ENCODE assay signal across 16 mouse cellular contexts in genomic region chr11:93733568-93734185, GRCm38 (mm10).
DNase-seq lines count a peak whose midpoint lies in the region; ATAC-seq and TF ChIP-seq lines count a peak whose summit lies in the region.
"Had no signal": no experiment of that assay in that cellular context is flagged by ENCODE, and none has a peak within 500 bp of the region (broad histone marks: within the 10 kb centered on the region; RNA-seq: fewer than 3 reads in every experiment).

No protein-coding gene starts in this region.

- H3K9ac ChIP-seq in heart, embryonic 14.5 days (ENCODE audit: low read length) = no peak overlapping the region
- no peak overlapping the region for H3K9ac ChIP-seq in liver, embryonic 15.5 days
- H3K9ac ChIP-seq in liver, embryonic 12.5 days = no peak overlapping the region
- H3K9ac ChIP-seq in limb, embryonic 13.5 days = no peak overlapping the region
- H3K9ac ChIP-seq: forebrain, embryonic 12.5 days; limb, embryonic 15.5 days had no signal

- whole genome bisulfite sequencing in heart, embryonic 14.5 days = 51% methylated on average over 11 of the region's 11 CpGs
- WGBS in liver, embryonic 15.5 days (ENCODE audit: insufficient replicate concordance) = 43% methylated on average over 11 of the region's 11 CpGs
- WGBS in liver, embryonic 12.5 days (ENCODE audit: insufficient replicate concordance) = 53% methylated on average over 11 of the region's 11 CpGs
- WGBS in limb, embryonic 13.5 days = 45% methylated on average over 11 of the region's 11 CpGs

- TF ChIP-seq CTCF in bone marrow macrophage, adult 2 months (IDR thresholded peaks at IDR 0.05; ENCODE audit: low read depth, low read length) = no peak

- H3K27me3 ChIP-seq in heart, embryonic 14.5 days (ENCODE audit: control insufficient read depth, insufficient read depth, low read length) = no peaks in the 10 kb centered on the region
- no peaks in the 10 kb centered on the region for H3K27me3 ChIP-seq in liver, embryonic 15.5 days
- H3K27me3 ChIP-seq in liver, embryonic 12.5 days (replicated peaks) = no peaks in the 10 kb centered on the region
- no peaks in the 10 kb centered on the region for H3K27me3 ChIP-seq in limb, embryonic 13.5 days
- H3K27me3 ChIP-seq: forebrain, embryonic 12.5 days; limb, embryonic 15.5 days had no signal

- no peaks in the 10 kb centered on the region for H3K9me3 ChIP-seq in heart, embryonic 14.5 days (ENCODE audit: control insufficient read depth, low read length)
- no peaks in the 10 kb centered on the region for H3K9me3 ChIP-seq in liver, embryonic 15.5 days (replicated peaks)
- no peaks in the 10 kb centered on the region for H3K9me3 ChIP-seq in liver, embryonic 12.5 days (replicated peaks)
- no peaks in the 10 kb centered on the region for H3K9me3 ChIP-seq in limb, embryonic 13.5 days
- H3K9me3 ChIP-seq: forebrain, embryonic 12.5 days; limb, embryonic 15.5 days had no signal

- no peak for TF ChIP-seq POLR2A in bone marrow macrophage, adult 2 months (IDR thresholded peaks at IDR 0.05; ENCODE audit: borderline replicate concordance, low read depth, low read length)

- H3K36me3 ChIP-seq in heart, embryonic 14.5 days (ENCODE audit: control insufficient read depth, insufficient read depth, low read length) = no peaks in the 10 kb centered on the region
- no peaks in the 10 kb centered on the region for H3K36me3 ChIP-seq in liver, embryonic 15.5 days (replicated peaks)
- H3K36me3 ChIP-seq in liver, embryonic 12.5 days = no peaks in the 10 kb centered on the region
- H3K36me3 ChIP-seq in limb, embryonic 13.5 days = no peaks in the 10 kb centered on the region
- H3K36me3 ChIP-seq: forebrain, embryonic 12.5 days; limb, embryonic 15.5 days had no signal

- H3K4me1 ChIP-seq in heart, embryonic 14.5 days (ENCODE audit: control insufficient read depth in 2 of 2, insufficient read depth in 2 of 2, low read length in 2 of 2) = no peaks in the 10 kb centered on the region
- H3K4me1 ChIP-seq in liver, embryonic 15.5 days (replicated peaks) = no peaks in the 10 kb centered on the region
- no peaks in the 10 kb centered on the region for H3K4me1 ChIP-seq in liver, embryonic 12.5 days
- H3K4me1 ChIP-seq in bone marrow macrophage, adult 2 months (ENCODE audit: control insufficient read depth, insufficient read depth, low read length) = peaks cover 5% of the 10 kb centered on the region
- 0 out of 2 replicates have a peak, but pooled peaks cover 3% of the 10 kb centered on the region for H3K4me1 ChIP-seq in limb, embryonic 13.5 days
- H3K4me1 ChIP-seq: limb, embryonic 15.5 days had no signal

- peak overlapping the region; percentile 23 for H3K4me2 ChIP-seq in heart, embryonic 14.5 days (ENCODE audit: low read length)
- peak overlapping the region; percentile 23; the same call in 1 of the 2 replicates for H3K4me2 ChIP-seq in liver, embryonic 15.5 days
- no peak overlapping the region for H3K4me2 ChIP-seq in liver, embryonic 12.5 days
- peak overlapping the region; percentile 41 for H3K4me2 ChIP-seq in limb, embryonic 13.5 days (replicated peaks)
- H3K4me2 ChIP-seq: forebrain, embryonic 12.5 days; limb, embryonic 15.5 days had no signal

- ATAC-seq in heart, embryonic 14.5 days (ENCODE audit: insufficient number of reproducible peaks, insufficient read depth, low FRiP score, low read depth) = no peak
- no peak for ATAC-seq in liver, embryonic 15.5 days (ENCODE audit: insufficient read depth)
- ATAC-seq in liver, embryonic 12.5 days = no peak
- ATAC-seq in limb, embryonic 13.5 days (ENCODE audit: low FRiP score, low read depth) = no peak
- ATAC-seq: intestine, postnatal 0 days had no signal

- DNase-seq in heart, adult 8-10 months (ENCODE audit: low spot score) = no peak
- no peak for DNase-seq in frontal cortex, adult 2 months (ENCODE audit: extremely low spot score in 1 of 2, low spot score in 1 of 2)
- no peak for DNase-seq in thymus, postnatal 25 days
- DNase-seq: B cell, adult 2 months; cerebellum, adult 9-11 months; gastrocnemius, postnatal 25 days; heart, postnatal 4 days; layer of hippocampus, postnatal 36 days had no signal

- no peak overlapping the region for H3K4me3 ChIP-seq in heart, embryonic 14.5 days (ENCODE audit: control insufficient read depth in 1 of 2, insufficient read depth in 1 of 2, low read depth in 1 of 2, low read length in 2 of 2)
- H3K4me3 ChIP-seq in liver, embryonic 15.5 days (replicated peaks) = no peak overlapping the region
- H3K4me3 ChIP-seq in liver, embryonic 12.5 days = no peak overlapping the region
- peak overlapping the region; percentile 24 for H3K4me3 ChIP-seq in bone marrow macrophage, adult 2 months (ENCODE audit: insufficient read depth, low read length)
- H3K4me3 ChIP-seq in limb, embryonic 13.5 days = no peak overlapping the region
- H3K4me3 ChIP-seq: forebrain, embryonic 12.5 days; limb, embryonic 15.5 days had no signal

- H3K27ac ChIP-seq in heart, embryonic 14.5 days (replicated peaks in 1 of 2; ENCODE audit: control insufficient read depth in 1 of 2, insufficient read depth in 1 of 2, low read depth in 2 of 2, low read length in 2 of 2) = no peak overlapping the region
- H3K27ac ChIP-seq in liver, embryonic 15.5 days (replicated peaks) = no peak overlapping the region
- H3K27ac ChIP-seq in liver, embryonic 12.5 days = no peak overlapping the region
- no peak overlapping the region for H3K27ac ChIP-seq in bone marrow macrophage, adult 2 months (ENCODE audit: insufficient read depth, low read depth, low read length)
- no peak overlapping the region for H3K27ac ChIP-seq in limb, embryonic 13.5 days
- H3K27ac ChIP-seq: forebrain, embryonic 12.5 days; limb, embryonic 15.5 days had no signal
